Mouse (Mus musculus): ENCODE results near the gene Depp1.
"Not testable (repeated sequence)": the region's sequence is repeated elsewhere in the genome, so short reads cannot be mapped to it uniquely, and the experiment has no call there.

The Depp1 gene

DNA sequence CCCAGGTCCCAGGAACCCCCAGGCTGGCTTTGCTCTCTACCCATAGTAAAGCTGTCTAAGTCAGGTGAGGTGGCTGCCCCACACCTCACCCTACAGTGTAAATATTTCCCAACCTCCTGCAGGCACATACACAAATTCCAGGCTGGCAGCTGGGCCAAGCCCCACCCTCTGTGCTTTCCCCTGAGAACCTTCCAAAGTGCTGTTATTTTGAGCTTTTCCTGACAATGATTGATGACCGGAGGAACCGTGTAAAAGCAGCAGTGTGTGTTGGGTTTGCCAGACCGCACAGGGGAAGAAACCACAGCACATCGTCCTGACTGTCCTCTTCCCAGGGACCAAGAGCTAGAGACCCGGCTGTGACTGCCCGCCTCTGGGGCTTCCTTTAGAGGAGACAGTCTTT lies at the start of gene Depp1:
TSS of gene Depp1 (plus strand) at position 204 of the 400 bp plus-strand sequence.
- no peak for DNase-seq

DNA sequence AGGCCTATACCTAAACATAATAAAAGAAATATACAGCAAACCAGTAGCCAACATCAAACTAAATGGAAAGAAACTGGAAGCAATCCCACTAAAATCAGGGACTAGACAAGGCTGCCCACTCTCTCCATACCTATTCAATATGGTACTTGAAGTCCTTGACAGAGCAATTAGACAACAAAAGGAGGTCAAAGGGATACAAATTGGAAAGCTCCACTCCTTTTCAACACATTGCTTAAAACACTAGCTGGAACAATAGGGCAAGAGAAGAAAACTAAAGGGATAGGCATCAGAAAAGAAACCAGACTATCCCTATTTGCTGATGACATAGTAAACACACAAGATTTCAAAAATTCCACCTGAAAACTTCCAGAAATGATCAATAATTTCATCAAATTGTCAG lies 49.4 kb upstream of the Depp1 start:
- not testable (repeated sequence) for DNase-seq

DNA sequence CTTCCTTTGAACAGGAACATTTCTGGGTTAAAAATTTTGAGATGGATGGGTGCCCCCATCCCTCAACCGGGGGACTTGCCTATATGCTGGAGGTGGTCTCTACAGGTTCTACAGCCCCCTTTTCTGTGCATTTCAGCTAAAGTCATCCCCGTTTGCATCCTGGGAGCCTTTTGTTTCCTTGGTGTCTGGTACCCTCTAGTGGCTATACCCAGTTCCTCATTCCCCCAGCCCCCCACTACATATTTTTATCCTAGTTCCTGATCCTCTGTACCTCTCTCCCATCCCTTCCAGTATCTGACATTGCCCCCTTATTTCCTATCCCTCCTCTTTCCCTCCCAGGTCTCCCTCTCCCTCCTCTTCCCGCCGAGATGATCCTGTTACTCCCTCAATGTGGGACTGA lies 43.2 kb upstream of the Depp1 start:
- DNase-seq: no peak

DNA sequence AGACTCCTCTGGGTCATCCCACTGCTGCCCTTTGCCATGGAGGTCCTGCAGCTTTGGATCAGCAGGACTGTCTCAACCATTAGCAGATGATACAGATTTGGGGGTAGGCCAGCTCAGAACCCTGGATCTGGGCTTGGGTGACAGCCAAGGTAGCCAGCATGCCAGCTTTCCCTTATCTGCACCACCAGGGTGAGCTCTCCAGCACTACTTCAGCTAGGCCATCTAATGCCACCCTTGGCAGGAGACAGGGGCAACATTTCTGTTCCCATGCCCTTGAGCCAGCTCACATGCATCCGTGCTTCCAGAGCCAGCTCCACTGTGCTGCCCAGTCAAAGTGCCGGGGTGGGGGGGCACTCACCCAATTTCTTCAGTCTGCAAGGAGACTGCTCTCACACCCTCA lies 34.7 kb upstream of the Depp1 start:
- DNase-seq: no peak

DNA sequence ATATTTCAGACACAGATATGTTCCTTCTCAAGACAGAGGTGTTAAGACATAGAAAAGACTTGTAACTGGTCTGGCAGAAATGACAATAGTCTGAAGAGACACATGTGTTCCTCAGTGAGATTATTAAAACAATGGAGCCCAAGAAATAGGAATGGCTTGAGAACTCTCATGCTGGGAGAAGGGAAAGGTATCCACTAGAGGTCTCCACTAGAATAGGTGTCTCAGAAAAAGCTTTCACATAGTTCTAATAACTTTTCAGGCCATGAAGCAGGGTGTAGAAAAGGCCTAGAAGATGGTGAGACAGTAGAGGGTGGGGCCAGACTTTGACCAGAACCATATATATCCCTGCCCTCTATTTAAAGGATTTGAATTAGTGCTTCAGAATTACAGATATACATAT lies 32.3 kb upstream of the Depp1 start:
- no peak for DNase-seq

DNA sequence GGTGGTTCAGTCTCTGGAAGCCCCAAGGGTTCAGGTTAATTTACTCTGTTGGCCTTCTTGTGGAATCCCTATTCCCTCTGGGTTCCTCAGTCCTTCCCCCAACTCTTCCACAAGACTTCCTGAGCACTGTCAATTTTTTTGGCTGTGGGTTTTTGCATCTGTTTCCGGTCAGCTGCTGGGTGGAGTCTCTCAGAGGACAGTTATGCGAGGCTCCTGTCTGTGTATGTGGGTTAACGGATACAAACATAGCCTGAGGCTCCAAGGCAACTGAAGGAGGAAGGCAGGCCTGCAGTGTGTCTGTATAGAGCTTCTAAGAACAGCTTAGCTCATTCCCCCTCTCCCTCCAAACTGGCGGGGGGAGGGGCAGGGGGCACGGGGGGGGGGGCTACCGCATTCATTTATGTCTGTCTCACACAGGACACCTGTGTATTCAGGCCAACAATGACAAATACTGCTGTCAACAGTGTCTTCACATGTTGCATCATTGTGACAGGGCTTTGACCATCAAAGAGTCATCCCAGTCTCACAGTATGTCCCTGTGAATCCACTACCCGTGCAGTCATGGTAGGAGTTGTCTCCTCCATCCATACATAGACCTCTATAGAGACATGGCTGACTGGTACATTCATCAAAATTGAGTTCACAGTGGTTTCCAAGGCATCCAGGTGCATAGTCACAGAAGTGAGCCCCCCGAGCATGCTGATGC lies 28.9 kb upstream of the Depp1 start:
- no peak for DNase-seq

DNA sequence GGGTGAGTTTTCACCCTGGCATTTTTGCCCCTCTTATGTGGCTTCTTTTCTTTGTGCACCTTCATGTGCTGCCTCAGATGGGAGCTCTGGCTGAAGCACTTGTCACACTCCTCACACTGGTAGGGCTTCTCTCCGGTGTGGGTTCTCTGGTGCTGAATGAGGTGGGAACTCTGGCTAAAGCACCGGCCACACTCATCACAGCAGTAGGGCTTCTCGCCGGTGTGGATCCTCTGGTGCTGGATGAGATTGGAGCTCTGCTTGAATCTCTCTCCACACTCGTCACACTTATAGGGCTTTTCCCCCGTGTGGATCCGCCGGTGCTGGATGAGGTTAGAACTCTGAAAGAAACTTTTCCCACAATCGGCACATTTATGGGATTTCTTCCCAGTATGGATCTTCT lies 24.0 kb upstream of the Depp1 start:
- not testable (repeated sequence) for DNase-seq

DNA sequence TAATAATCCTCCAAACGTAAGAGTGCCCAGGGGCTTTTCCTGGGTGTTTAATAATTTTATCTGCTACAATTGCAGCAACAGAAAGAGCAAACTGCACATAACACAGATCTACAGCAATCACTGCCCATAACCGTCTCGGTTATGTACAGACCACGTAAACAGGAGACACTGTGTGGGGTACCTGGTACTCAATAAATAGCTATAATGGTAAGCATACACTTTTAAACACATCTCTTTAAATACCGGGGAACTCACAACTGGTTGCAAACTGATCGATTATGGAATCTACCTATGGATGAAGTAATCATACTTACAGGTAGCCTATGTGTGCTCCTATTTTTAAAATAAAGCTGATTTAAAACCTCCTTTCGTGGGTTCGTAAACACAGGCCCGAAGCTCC lies 22.3 kb upstream of the Depp1 start:
- no peak for DNase-seq

DNA sequence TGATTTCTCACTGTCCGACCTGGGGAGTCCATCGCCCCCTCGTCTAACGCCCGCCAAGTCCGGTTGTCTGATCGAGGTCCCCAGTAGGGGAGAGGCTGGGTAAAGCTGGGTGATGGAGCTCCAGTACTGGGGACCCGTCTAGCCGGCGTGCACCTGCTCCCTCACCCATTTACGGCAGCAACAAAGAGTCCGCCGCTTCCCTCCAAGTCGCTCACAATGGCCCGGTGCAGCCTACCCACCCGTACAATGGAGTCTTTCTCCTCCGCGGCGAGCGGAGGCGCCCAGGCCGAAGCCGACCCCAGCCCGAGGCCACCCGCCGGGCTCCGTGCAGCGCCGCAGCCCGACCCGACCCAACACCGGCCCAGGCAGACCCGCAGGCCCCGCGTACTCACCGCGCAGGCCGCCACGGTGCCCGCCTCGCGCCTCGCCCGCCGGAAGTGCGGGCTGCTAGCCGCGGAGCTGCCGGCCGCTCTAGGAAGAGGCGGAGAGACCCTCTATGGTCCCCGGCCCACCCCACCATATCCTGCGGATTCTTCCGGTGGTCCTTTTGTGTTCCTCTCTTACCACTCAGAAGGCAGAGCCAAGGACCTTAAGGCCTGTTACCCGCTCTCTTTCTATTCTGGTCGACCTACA lies 21.8 kb upstream of the Depp1 start, which contains the start of gene Zfp422:
TSS of gene Zfp422 (minus strand) at position 461 of the 633 bp plus-strand sequence.
- peak; percentile 58 to 66 for DNase-seq

DNA sequence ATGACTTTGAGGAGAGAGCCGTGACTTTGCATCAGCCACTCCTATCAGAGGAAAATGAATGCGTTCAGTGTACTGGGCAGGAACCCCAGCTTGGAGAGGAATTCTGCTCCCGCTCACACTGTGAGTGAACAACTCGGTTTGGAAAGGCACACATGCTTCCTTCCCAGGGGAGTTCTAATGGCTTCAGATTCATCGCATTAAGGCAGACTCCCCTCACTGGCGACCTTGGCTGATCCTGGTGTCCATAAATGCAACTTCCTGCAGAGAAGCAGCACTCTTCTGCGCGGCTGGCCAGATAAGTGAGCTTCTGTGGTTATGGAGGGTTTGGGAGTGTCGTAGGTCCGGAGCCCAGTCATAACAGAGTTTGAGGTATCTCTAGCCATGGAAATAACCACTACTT lies 20.6 kb upstream of the Depp1 start:
- DNase-seq: no peak

DNA sequence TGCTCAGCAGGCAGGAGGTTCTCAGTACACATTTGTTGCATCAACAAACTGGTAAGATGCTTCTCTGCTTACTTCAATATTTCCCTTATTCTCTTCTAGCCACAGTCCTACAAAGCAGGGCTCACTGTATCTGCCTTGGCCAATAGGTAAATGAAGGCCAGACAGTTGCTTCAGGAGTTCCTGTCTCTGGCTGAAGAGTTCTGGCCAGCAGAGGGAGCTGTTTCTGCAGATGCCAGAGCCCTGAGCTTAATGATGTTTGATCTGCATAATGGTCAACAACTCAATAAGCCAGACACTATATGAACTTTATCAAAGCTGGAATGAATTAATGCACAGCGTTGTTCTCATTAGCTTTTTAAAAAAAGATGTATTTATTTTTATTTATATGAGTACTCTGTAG lies 18.3 kb upstream of the Depp1 start:
- DNase-seq: peak in 1 of 2 experiments; percentile 35

DNA sequence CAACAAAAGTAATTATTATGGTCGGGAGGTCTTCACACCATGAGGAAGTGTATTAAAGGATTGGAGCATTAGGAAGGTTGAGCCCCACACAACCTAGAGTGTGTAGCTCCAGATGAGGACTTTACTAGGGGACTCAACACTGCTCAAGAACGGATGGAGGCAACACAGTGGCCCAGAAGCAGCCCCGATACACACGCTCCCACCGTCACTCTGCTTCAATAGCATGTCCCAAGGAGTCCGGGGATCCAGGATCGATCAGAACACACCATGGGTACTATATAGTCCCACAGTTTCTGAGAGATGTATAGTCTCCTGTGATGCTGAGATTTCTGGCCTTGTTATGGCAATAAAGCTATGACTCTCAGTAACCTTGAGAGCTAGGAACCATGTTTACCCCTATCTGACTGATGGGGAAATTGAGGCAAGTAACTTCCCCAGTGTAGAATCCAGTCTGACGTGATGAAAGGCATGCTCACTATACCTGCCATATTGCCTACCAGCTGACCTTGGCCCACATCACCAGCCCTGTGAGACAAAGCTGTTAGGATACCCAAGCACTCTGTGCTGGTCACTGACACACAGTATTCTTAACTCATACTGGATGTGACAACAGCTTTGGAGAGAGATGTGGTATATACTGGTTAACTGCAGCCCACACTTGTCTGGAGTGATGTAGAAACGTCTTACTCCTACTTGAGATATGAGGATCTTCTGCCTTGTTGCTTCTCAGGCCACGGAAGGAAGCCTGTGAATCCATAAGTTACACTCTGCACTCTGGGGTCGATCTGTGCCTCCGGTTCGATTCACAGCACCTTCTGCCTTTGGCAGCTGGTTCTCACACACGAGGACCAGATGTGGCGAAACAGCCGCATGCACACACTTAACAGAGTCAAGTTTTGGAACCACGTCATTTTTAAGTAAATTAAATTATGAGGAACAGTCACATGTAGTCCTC lies 16.4 kb upstream of the Depp1 start:
- DNase-seq: no peak

DNA sequence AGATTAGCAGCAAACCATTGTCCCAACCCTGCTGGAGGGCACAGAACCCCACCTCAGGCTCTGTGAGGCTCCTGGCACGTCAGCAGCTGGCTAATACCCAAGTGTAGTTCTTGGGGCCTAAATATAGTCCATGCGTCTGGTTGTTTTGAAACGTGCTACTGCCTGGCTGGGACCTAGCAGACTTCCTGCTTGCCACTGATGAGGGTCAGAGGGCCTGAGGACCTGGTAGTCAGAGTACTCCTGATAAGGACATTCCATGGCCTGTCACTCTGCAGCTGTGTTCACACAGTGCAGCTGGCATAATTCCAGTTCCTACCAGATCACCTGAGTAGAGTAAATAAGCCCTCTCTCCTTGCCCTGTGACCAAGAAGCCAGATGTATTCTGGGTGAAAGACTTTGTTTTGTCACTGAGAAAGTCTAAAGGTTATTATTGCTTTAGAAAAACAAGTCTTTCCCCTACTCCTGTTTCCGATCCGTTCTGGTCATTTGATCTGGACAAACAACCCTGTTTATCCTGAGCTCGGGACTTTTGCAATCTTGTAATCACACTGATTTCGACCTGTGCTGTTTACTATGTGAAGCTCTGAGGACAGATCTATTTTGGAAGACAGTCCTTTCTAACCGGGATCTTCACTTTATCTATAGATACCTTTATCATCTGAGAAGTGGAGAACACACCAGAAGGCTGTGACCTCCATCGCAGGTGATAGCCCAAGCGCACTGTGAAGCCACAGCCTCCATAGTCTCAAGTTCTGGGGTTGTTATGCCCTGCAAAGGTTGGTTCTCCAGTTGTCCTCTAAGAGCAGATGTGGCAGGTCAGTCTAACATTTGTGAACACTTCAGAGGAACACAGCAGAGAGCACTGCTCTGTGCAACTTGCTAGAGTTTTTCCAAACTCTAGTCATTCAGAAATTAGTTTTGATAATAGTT lies 14.9 kb upstream of the Depp1 start:
- no peak for DNase-seq

DNA sequence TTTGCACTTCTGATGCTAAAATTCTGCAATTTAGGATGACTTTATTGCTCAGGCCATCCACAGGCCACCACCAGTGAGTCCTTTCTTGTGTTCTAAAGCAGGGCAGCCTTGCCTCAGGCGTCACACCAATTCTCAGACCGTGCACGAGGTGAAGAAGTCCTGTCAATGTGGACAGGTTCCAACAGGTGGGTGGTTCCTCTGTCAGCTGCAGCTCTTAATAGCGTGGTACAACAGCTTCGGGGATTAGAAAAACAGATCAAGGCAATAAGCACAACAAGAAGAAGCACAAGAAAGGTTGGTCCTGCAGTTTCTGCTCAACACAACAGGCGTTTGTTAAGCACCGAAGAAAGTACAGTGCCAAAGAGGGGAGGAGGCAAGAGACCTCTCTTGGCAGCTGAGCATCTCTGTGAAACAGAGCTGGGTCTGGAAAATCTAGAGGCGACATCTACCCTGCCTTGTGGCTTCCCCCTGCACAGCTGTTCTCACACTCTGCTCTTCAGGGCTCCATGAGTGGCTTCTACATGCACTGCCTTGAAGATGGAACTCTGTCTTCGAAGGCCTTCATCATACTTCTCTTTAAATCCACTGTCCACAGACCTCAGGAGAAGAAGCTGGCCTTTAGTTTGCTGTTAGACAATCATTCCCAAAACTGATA lies 13.7 kb upstream of the Depp1 start:
- no peak for DNase-seq

DNA sequence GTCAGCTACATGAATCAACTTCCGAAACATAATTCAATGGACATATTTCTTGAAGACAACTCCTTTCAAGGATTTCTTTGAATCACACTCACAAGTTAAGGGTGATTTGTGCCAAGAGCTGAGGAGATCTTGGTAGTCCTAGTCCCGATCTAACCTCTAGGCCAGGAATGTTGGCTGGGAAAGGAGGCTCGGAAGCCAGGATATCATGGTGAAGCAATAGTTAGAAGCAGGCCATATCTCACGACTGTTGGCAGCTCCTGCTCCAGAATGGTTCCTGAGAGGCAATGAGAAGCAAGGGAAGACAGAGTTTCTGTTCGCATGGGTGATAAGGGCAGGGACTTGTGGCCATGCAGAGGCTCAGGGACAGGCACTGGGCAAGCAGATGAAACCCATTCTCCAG lies 12.9 kb upstream of the Depp1 start:
- DNase-seq: no peak

DNA sequence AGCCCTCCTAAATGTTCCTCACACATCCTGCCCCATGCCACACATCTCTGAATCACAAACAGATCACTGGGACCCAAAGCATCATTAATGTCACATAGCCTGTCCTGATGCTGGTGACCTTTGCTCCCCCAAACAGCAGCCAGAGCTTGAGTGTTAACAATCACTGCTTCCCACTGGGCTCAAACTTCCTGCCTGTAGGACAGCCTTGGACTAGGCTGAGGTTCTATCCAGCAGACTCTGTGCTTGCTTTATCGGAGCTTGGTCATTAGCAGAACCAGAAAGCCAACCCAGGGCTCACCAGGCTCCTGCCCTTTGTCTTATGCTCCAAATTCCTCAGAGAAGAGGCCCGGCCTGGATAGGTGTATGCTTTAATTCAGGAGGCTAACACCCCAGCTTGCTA lies 11.5 kb upstream of the Depp1 start:
- no peak for DNase-seq

DNA sequence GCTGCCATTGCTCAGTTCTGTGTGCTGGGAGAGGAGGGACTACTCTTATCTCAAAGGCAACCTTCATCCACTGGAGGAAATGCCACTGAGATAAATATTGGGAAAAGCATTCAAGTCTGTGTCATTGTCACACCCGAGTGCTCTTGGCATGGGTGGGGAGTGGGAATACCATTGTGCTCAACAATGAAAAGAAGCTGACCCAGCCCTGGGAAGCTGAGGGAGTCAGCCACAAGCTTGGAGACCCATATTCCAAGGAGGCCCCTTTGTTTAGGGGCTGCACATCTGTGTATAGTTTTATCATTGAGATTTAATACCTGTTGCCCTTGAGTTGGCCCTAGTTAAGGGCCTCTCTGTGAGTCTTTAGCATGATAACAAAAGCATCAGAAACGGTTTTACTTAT lies 10.7 kb upstream of the Depp1 start:
- no peak for DNase-seq

DNA sequence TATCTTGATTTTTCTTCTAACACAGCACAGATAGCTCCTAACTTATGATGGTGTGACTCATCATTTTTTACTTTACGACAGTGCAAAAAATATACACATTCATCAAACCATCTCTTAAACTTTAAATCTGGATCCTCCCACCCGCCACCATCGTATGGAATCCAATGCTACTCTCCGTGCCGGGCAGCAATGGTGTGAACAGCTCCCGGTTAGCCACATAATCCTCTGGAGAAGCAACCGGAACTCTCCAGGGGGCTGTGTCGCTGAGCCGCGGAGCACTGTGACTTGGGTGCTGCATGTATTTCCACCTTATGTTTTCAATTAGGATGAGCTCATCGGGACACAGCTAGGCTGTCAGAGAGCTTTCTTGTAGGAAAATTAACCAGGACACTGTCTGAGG lies 7.5 kb upstream of the Depp1 start:
- DNase-seq: no peak

DNA sequence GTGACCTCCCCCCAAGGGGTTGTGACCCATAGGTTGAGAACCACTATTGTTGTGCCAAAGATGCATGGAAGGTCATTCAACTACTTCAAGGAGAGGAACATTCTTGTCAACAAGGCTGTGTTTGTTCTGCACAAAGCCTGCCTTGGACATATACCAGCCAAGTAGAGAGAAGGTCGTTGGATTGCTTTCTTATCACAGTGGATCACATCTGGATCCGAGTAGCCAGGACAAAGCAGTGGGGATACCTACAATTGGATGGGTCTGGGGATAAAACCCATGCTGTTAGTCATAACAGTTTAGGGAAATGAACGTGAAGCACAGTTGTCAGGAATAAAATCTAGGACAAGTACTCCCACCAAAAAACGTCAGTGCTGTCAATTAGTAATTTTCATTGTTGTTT lies 6.5 kb upstream of the Depp1 start:
- DNase-seq: no peak

DNA sequence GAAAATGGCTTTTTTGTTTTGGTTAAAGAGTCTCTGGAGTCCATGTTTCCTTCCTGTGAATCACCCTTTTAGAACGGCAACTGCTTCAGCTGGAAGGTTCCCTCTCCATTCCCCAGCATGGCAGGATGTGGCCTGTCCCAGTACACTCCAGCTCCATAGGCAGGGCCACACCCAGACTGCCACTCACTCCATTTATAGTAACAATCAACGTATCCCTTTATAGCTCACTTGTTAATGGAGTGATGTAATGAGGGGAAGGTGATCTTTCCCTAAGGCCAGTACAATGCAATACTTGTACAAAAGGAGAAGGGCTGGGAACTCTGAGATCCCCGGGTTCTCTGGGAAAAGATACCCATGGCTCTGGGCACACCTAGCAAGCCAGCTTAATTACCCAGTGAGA lies 6.1 kb upstream of the Depp1 start:
- DNase-seq: no peak

DNA sequence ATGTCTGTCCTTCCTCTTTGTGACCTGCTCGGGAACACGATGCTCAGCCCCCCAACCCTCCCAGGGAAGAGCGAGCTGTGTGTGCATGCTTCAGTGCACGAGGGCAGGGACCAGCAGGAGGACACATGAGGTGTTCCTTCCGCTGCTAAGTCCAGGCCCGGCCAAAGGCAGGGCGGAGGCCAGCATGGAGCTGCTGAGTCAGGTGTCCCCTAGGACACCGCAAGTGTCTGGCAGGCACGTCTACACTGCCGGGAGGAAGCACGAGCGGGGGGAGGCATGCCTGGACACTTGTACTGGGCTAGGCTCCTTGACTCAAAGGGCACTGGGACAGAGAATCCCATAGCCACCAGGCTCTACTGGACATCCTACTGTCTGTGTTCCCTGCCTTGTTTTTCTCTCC lies 2.6 kb upstream of the Depp1 start:
- DNase-seq: no peak

DNA sequence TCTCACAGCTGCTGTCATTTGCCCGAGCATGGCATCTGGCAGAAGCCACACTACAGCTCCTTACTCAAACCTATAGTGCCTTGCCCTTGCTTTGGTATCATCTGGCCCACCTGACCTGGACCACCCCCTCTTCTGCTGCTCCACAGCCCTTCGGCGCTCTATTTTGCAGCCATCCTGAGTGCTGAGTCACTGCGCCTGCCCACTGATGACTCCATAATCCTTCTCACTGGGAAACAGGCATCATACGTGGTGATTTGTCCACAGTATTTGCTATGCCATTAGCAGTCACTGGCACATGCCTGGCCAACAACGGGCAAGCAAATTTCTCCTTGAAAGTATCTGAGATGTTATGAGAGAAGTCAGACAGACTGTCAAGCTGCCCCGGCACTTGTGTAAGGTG lies 598 bp upstream of the Depp1 start:
- DNase-seq: no peak
